Mouse (Mus musculus): ENCODE measurements around the gene Csf1.

Csf1 gene

GRCm38 (mm10) chr3:107781304-107781703 lies 21.0 kb upstream of the Csf1 start:
- DNase-seq (ENCODE audit: low read depth, low spot score), result no peak

- no peak for DNase-seq (ENCODE audit: low read depth, low spot score)
Measured at GRCm38 (mm10) chr3:107778016-107778415, 17.7 kb upstream of the Csf1 start.

- peak; percentile 84 for DNase-seq (ENCODE audit: low read depth, low spot score)
Measured at GRCm38 (mm10) chr3:107776295-107776694, 16.0 kb upstream of the Csf1 start.

GRCm38 (mm10) chr3:107775736-107776135 lies 15.5 kb upstream of the Csf1 start:
- DNase-seq (ENCODE audit: low read depth, low spot score), result peak; percentile 73

- peak; percentile 81 for DNase-seq (ENCODE audit: low read depth, low spot score)
Measured at GRCm38 (mm10) chr3:107775056-107775455, 14.8 kb upstream of the Csf1 start.

GRCm38 (mm10) chr3:107772860-107773259 lies 12.6 kb upstream of the Csf1 start:
- peak; percentile 80 for DNase-seq (ENCODE audit: low read depth, low spot score)

- no peak for DNase-seq (ENCODE audit: low read depth, low spot score)
Measured at GRCm38 (mm10) chr3:107769692-107770091, 9.4 kb upstream of the Csf1 start.

GRCm38 (mm10) chr3:107768104-107768989 lies 8.1 kb upstream of the Csf1 start:
- DNase-seq (ENCODE audit: low read depth, low spot score), result no peak

GRCm38 (mm10) chr3:107766804-107767203 lies 6.5 kb upstream of the Csf1 start:
- DNase-seq (ENCODE audit: low read depth, low spot score), result no peak

GRCm38 (mm10) chr3:107765979-107766378 lies 5.7 kb upstream of the Csf1 start:
- no peak for DNase-seq (ENCODE audit: low read depth, low spot score)

- DNase-seq (ENCODE audit: low read depth, low spot score), result peak; percentile 54
Measured at GRCm38 (mm10) chr3:107763552-107763951, 3.3 kb upstream of the Csf1 start.

GRCm38 (mm10) chr3:107761446-107761845 lies 1.2 kb upstream of the Csf1 start:
- no peak for DNase-seq (ENCODE audit: low read depth, low spot score)

GRCm38 (mm10) chr3:107760771-107761170 lies 502 bp upstream of the Csf1 start:
- DNase-seq (ENCODE audit: low read depth, low spot score), result no peak

- peak; percentile 69 for DNase-seq (ENCODE audit: low read depth, low spot score)
Measured at GRCm38 (mm10) chr3:107758638-107759037, 1.6 kb downstream of the Csf1 start.

- no peak for DNase-seq (ENCODE audit: low read depth, low spot score)
Measured at GRCm38 (mm10) chr3:107758176-107758575, 2.1 kb downstream of the Csf1 start.

- peak; percentile 47 for DNase-seq (ENCODE audit: low read depth, low spot score)
Measured at GRCm38 (mm10) chr3:107757365-107758129, 2.7 kb downstream of the Csf1 start.

- no peak for DNase-seq (ENCODE audit: low read depth, low spot score)
Measured at GRCm38 (mm10) chr3:107756481-107756866, 3.8 kb downstream of the Csf1 start.

GRCm38 (mm10) chr3:107755702-107756480 lies 4.4 kb downstream of the Csf1 start:
- DNase-seq (ENCODE audit: low read depth, low spot score), result peak; percentile 87

- DNase-seq (ENCODE audit: low read depth, low spot score), result peak; percentile 85
Measured at GRCm38 (mm10) chr3:107754632-107755031, 5.6 kb downstream of the Csf1 start.

GRCm38 (mm10) chr3:107751607-107752006 lies 8.7 kb downstream of the Csf1 start:
- no peak for DNase-seq (ENCODE audit: low read depth, low spot score)

- DNase-seq (ENCODE audit: low read depth, low spot score), result peak; percentile 62
Measured at GRCm38 (mm10) chr3:107750775-107751540, 9.3 kb downstream of the Csf1 start.
